Mouse (Mus musculus): ENCODE measurements at regions not wholly inside any gene's neighbourhood (a gene's known extent, or its start where the extent isn't known, plus 50 kb on each side); places are given as distances from the start of the nearest gene placed in this dataset.

DNA sequence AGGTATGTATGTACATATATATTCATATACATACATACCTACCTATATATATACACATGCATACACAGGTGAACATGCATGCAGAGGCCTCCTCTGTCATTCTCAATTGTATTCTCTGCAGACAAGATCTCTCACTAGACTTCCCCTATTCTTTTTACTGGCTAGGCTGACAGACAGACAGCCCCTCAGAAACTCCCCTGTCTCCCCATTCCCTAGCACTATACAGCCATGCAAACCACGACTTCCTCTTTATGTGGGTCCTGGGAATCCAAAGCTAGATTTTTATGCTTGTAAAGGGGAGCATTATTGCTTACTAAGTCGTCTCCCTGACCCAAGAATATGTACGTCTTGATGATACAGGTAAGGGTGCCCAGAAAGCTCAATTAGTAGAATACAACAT, 86.9 kb downstream of the Fam124b start:
- Histone ChIP-seq H3K36me3 (replicated peaks) (no peaks in the 10 kb centered on the region), H3K4me1 (ENCODE audit: insufficient read depth, low read depth, low read length) (no peaks in the 10 kb centered on the region), H3K9me3 (replicated peaks) (no peaks in the 10 kb centered on the region), H3K4me3 (ENCODE audit: low read depth, low read length) (no peak overlapping the region), H3K27me3 (ENCODE audit: insufficient read depth, low read length) (no peaks in the 10 kb centered on the region)
- no peak for TF ChIP-seq TAL1 (conservative IDR thresholded peaks at IDR 0.05; ENCODE audit: low read depth, low read length)
- TF ChIP-seq CTCF (IDR thresholded peaks at IDR 0.05; ENCODE audit: low read depth, low read length) = no peak
- no peak for TF ChIP-seq GATA1 (IDR thresholded peaks at IDR 0.05; ENCODE audit: borderline replicate concordance, low read length)
- TF ChIP-seq GATA2 (IDR thresholded peaks at IDR 0.05; ENCODE audit: borderline replicate concordance, low read depth, low read length) = no peak
- TF ChIP-seq POLR2AphosphoS5 (IDR thresholded peaks at IDR 0.05; ENCODE audit: insufficient replicate concordance, low read depth, low read length) = no peak
- DNase-seq (ENCODE audit: low spot score) (no peak), ATAC-seq (ENCODE audit: extremely low read depth, insufficient number of reproducible peaks, low FRiP score, poor library complexity, severe bottlenecking) (no peak)

DNA sequence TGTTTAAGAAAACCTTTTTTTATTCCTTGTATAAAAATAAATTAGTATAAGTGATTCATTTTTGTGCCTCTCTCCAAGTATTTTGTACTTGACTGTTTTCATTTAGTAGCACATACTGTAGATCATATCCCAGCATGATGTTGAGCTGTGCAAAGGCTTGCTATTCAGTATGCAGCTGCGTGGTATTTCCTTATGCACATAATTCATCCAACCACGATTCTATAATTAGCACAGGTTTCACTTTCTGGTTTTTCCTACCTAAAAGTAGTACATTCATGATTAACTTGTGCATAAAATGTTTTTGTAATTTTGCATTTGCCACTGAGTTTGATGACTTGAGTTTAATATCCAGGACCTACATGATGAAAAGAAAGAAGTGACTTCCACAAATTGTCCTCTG, 94.3 kb downstream of the Fam124b start:
- no peak for TF ChIP-seq GATA2 (IDR thresholded peaks at IDR 0.05; ENCODE audit: borderline replicate concordance, low read depth, low read length)
- TF ChIP-seq GATA1 (IDR thresholded peaks at IDR 0.05; ENCODE audit: borderline replicate concordance, low read length) = no peak
- TF ChIP-seq TAL1 (conservative IDR thresholded peaks at IDR 0.05; ENCODE audit: low read depth, low read length) = no peak
- TF ChIP-seq CTCF (IDR thresholded peaks at IDR 0.05; ENCODE audit: low read depth, low read length) = no peak
- no peak for TF ChIP-seq POLR2AphosphoS5 (IDR thresholded peaks at IDR 0.05; ENCODE audit: insufficient replicate concordance, low read depth, low read length)
- Histone ChIP-seq H3K36me3 (replicated peaks) (no peaks in the 10 kb centered on the region), H3K27me3 (ENCODE audit: insufficient read depth, low read length) (no peaks in the 10 kb centered on the region), H3K4me1 (ENCODE audit: insufficient read depth, low read depth, low read length) (no peaks in the 10 kb centered on the region), H3K4me3 (ENCODE audit: low read depth, low read length) (no peak overlapping the region), H3K9me3 (replicated peaks) (no peaks in the 10 kb centered on the region)
- no peak for ATAC-seq (ENCODE audit: extremely low read depth, insufficient number of reproducible peaks, low FRiP score, poor library complexity, severe bottlenecking)
- no peak for DNase-seq (ENCODE audit: low spot score)

- no peak for ATAC-seq (ENCODE audit: extremely low read depth, insufficient number of reproducible peaks, low FRiP score, poor library complexity, severe bottlenecking)
- Histone ChIP-seq H3K9me3 (replicated peaks) (no peaks in the 10 kb centered on the region), H3K36me3 (replicated peaks) (no peaks in the 10 kb centered on the region), H3K4me3 (ENCODE audit: low read depth, low read length) (no peak overlapping the region), H3K27me3 (ENCODE audit: insufficient read depth, low read length) (no peaks in the 10 kb centered on the region), H3K4me1 (ENCODE audit: insufficient read depth, low read depth, low read length) (no peaks in the 10 kb centered on the region)
- TF ChIP-seq TAL1 (conservative IDR thresholded peaks at IDR 0.05; ENCODE audit: low read depth, low read length) = no peak
- no peak for TF ChIP-seq POLR2AphosphoS5 (IDR thresholded peaks at IDR 0.05; ENCODE audit: insufficient replicate concordance, low read depth, low read length)
- no peak for TF ChIP-seq GATA1 (IDR thresholded peaks at IDR 0.05; ENCODE audit: borderline replicate concordance, low read length)
- no peak for TF ChIP-seq GATA2 (IDR thresholded peaks at IDR 0.05; ENCODE audit: borderline replicate concordance, low read depth, low read length)
- TF ChIP-seq CTCF (IDR thresholded peaks at IDR 0.05; ENCODE audit: low read depth, low read length) = no peak
- DNase-seq (ENCODE audit: low spot score) = no peak
These were observed 102.4 kb downstream of the Fam124b start for GRCm38 (mm10) chr1:80115913-80116312.

DNA sequence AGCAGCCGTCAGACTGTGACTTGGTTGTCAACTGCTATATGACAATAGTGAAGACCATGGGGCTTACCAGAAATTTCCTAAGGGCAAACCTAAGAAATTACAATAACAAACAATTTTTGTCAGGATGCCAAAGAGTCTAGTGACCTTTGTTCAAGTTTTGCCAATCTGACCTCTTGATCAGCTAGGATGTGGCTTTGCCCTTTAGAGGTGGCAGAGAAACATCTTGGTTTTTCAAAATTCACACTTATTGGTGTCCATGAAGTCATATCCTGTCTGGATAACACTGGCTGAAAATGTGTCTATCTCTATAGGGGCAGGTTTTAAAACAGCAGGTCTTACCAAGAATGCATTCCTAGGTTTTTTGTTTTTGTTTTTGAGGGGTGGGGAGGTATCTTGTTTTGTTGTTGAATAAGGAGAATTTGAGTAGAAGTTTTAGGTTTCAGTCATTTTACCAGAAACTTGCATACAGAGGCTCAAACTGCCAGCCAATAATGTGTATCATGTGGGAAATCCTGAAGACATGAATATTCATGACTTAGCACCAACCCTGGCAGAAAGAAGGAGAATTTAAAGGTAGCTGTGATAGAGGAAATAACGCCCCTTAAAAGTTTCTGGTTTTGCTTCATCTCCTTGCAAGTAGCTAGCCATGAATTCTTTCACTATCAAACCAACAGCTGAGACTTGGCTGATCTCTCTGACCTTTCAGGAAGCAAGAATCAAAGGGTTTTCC, 110.4 kb downstream of the Fam124b start:
- no peak for TF ChIP-seq CTCF (IDR thresholded peaks at IDR 0.05; ENCODE audit: low read depth, low read length)
- TF ChIP-seq POLR2AphosphoS5 (IDR thresholded peaks at IDR 0.05; ENCODE audit: insufficient replicate concordance, low read depth, low read length) = no peak
- no peak for TF ChIP-seq GATA1 (IDR thresholded peaks at IDR 0.05; ENCODE audit: borderline replicate concordance, low read length)
- TF ChIP-seq TAL1 (conservative IDR thresholded peaks at IDR 0.05; ENCODE audit: low read depth, low read length) = no peak
- no peak for TF ChIP-seq GATA2 (IDR thresholded peaks at IDR 0.05; ENCODE audit: borderline replicate concordance, low read depth, low read length)
- H3K36me3 ChIP-seq (replicated peaks) = no peaks in the 10 kb centered on the region
- H3K4me3 ChIP-seq (ENCODE audit: low read depth, low read length) = no peak overlapping the region
- H3K4me1 ChIP-seq (ENCODE audit: insufficient read depth, low read depth, low read length) = no peaks in the 10 kb centered on the region
- no peak for ATAC-seq (ENCODE audit: extremely low read depth, insufficient number of reproducible peaks, low FRiP score, poor library complexity, severe bottlenecking)
- H3K9me3 ChIP-seq (replicated peaks) = no peaks in the 10 kb centered on the region
- H3K27me3 ChIP-seq (ENCODE audit: insufficient read depth, low read length) = no peaks in the 10 kb centered on the region
- no peak for DNase-seq (ENCODE audit: low spot score)

- no peaks in the 10 kb centered on the region for H3K4me1 ChIP-seq (ENCODE audit: insufficient read depth, low read depth, low read length)
- no peaks in the 10 kb centered on the region for H3K36me3 ChIP-seq (replicated peaks)
- H3K4me3 ChIP-seq (ENCODE audit: low read depth, low read length) = no peak overlapping the region
- no peaks in the 10 kb centered on the region for H3K9me3 ChIP-seq (replicated peaks)
- H3K27me3 ChIP-seq (ENCODE audit: insufficient read depth, low read length) = no peaks in the 10 kb centered on the region
- TF ChIP-seq TAL1 (conservative IDR thresholded peaks at IDR 0.05; ENCODE audit: low read depth, low read length) = no peak
- TF ChIP-seq GATA2 (IDR thresholded peaks at IDR 0.05; ENCODE audit: borderline replicate concordance, low read depth, low read length) = no peak
- no peak for TF ChIP-seq GATA1 (IDR thresholded peaks at IDR 0.05; ENCODE audit: borderline replicate concordance, low read length)
- TF ChIP-seq CTCF (IDR thresholded peaks at IDR 0.05; ENCODE audit: low read depth, low read length) = no peak
- TF ChIP-seq POLR2AphosphoS5 (IDR thresholded peaks at IDR 0.05; ENCODE audit: insufficient replicate concordance, low read depth, low read length) = no peak
- DNase-seq (ENCODE audit: low spot score) (no peak), ATAC-seq (ENCODE audit: extremely low read depth, insufficient number of reproducible peaks, low FRiP score, poor library complexity, severe bottlenecking) (no peak)
These were observed 112.0 kb downstream of the Fam124b start for GRCm38 (mm10) chr1:80106269-80106668.

GRCm38 (mm10) chr1:80098266-80098665, 120.0 kb downstream of the Fam124b start:
- no peaks in the 10 kb centered on the region for H3K36me3 ChIP-seq (replicated peaks)
- H3K9me3 ChIP-seq (replicated peaks) = no peaks in the 10 kb centered on the region
- H3K27me3 ChIP-seq (ENCODE audit: insufficient read depth, low read length) = no peaks in the 10 kb centered on the region
- ATAC-seq (ENCODE audit: extremely low read depth, insufficient number of reproducible peaks, low FRiP score, poor library complexity, severe bottlenecking) (no peak), DNase-seq (ENCODE audit: low spot score) (no peak)
- no peaks in the 10 kb centered on the region for H3K4me1 ChIP-seq (ENCODE audit: insufficient read depth, low read depth, low read length)
- TF ChIP-seq TAL1 (conservative IDR thresholded peaks at IDR 0.05; ENCODE audit: low read depth, low read length) (no peak), GATA2 (IDR thresholded peaks at IDR 0.05; ENCODE audit: borderline replicate concordance, low read depth, low read length) (no peak), POLR2AphosphoS5 (IDR thresholded peaks at IDR 0.05; ENCODE audit: insufficient replicate concordance, low read depth, low read length) (no peak), CTCF (IDR thresholded peaks at IDR 0.05; ENCODE audit: low read depth, low read length) (no peak)
- H3K4me3 ChIP-seq (ENCODE audit: low read depth, low read length) = no peak overlapping the region
